Mouse (Mus musculus) heart, postnatal 36 days (tissue): ENCODE measurements around the gene Sgcd. TPM values are rescaled to one million over a fixed set of nuclear protein-coding genes. Genes with fewer than 3 reads are reported as not detected.
"Not testable (repeated sequence)": the region's sequence is repeated elsewhere in the genome, so short reads cannot be mapped to it uniquely, and the experiment has no call there.

Experiments used
- DNase-seq, 2 experiments: peaks; one replicate each; pipeline ENCODE4 v3.0.0; 2021 to 2022
- intact Hi-C: fragments of 180-260 bp; cut with DNase I; formaldehyde crosslinking; loops from one replicate; pipeline ENCODE4 v1.15.1; 2025
- total RNA-seq, 2 experiments: library from RNA; stranded (reverse); gene quantifications; 2 replicates each; pipeline ENCODE4 v1.2.3; 2021

Sgcd gene
- total RNA-seq, 2 experiments from 2014 or later, result 72.3 to 77.2 TPM

- DNase-seq, result no peak
- intact Hi-C loops, result no loop called here
These were observed 210.9 kb downstream of the Sgcd start for GRCm38 (mm10) chr11:47777916-47778226.

GRCm38 (mm10) chr11:47777226-47777915, 211.4 kb downstream of the Sgcd start:
- DNase-seq, result no peak
- intact Hi-C loops, result no loop called here

DNA sequence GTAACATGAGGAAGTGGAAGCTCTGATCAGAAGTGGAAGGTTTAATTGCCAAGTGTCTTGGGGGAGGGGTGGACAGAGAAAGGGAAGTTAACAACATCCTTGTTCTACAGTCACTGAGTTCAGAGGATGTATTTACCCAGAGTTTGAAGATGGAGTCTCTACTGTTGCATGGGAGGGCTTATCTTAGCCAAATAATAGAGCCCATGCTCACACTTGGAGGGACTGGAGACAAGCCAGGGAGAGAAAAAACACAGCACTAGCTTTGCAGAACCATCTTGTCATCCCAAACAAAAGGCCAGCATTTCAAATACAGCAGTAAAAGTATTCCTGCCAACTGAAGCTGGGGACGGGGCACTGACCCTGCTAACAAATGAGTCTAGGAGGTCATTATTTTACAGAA, 212.8 kb downstream of the Sgcd start:
- no peak for DNase-seq
- intact Hi-C loops, result no loop called here

DNA sequence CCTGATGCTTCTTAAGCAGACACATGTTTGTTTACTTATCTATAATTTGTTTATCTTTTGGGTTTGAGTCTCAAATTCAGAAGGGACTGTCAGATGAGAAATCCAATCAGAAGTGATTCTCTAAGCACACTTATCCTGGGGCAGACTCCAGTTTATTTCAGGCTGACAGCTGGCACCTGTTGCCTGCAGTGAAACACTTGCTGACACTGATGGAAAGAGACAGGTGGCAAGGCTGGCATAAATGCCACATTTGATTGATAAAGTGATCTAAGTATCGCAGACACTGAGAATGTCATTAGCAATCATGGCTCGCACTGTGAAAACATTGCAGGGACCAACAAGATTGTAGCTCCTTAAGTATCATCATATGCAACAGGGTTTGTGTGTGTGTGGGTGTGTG, 222.9 kb downstream of the Sgcd start:
- intact Hi-C loops, result no loop called here
- DNase-seq, result no peak

- DNase-seq, intact Hi-C loops: not testable (repeated sequence)
These were observed 225.2 kb downstream of the Sgcd start for GRCm38 (mm10) chr11:47763569-47763968.

DNA sequence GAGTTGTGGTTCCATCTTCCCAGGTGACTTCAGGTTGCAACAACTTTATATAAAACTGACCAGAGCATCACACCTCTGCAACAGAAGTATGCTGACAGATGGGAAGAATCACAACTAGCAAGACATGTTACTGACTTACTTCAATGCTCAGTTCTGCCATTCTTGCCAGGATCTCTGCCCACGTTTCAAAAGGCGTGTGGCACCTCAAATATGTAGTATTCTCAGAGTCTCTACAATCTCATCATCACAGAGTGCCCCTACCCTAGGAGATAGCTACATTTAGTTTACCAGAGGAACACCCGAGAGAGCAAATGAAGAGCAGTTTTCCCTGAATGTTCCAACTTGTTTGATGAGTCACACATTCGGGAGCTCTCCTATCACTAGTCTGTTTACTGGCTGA, 229.8 kb downstream of the Sgcd start:
- no peak for DNase-seq
- intact Hi-C loops, result no loop called here

- intact Hi-C loops, result no loop called here
- DNase-seq, result no peak
These were observed 246.0 kb downstream of the Sgcd start for GRCm38 (mm10) chr11:47742806-47743205.

DNA sequence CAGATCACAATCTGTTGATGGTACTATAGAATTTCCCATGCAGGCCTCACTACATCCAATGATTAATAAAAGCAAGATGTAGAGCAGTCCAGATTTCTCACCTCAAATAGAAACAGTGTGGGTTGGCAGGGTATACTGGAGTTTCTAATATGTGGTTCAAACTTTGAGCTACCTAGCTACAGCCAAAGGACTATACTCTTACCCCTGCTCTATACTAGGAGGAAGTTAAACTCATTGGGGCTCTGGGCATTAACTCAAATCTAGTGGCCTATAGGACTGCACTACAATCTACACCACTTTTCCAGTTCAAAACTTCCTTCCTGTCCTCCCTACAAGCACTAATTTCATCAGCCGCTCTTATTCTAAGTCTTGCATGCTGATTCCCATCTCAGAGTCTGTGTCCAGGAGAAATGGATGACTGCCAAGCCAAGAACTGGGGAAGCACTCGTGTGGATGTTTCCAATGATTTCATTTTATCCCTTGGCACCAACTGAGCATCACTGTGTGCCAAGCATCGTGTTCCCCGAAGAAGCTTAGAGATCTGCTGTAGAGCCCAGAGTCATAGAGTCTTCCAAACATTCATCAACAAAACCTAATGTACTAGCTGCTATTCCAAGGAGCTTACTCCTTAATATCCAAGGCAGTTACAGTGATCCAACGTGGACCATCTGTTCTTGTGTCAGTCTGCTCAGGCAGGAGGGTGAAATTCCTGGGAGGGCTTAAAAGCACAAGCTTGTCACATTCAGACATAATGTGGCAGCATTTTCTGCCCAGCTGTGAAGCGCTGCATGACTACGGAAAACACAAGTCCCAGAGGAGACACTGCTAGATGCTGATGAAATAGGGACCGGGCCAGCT, 283.6 kb downstream of the Sgcd start:
- intact Hi-C loops, result no loop called here
- peak; percentile 16 to 31 for DNase-seq

DNA sequence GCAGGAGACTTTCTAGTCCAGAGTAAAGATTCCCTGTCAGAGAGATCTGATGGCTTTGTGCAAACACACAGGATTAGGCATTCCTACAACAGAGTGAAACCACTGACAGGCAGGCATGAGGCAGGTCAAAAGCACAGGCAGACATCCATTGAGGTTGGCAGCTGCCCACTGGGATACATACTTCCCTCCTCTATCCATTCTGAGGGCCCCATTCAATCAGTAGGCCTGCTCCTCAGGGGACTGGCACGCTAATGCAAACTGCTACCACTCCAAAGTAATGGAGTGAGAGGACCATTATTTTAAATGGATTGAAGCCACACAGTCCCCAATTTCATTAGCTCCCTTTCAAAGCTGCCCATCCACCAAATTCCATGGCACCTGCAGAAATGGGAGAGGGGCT, 293.2 kb downstream of the Sgcd start:
- DNase-seq, result no peak
- intact Hi-C loops, result no loop called here

DNA sequence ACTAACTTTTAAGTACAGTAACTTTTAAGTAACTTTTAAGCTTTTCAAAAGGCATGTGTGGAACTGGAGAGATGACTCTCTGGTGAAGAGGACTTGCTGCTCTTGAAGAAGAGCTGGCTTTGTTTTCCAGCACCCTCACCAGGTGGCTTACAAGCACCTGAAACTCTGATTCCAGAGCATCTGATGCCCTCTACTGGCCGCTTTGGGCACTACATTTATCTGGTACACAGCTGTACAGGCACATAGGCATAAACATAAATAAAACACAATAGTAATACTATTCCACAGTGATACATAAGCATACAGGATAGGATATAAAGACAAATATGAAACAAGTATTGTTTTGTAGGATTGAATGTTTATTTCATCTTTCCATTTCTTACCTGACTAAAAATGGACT, 330.6 kb downstream of the Sgcd start:
- peak; percentile 22 to 49 for DNase-seq
- intact Hi-C loops, result loop anchor here (10.0 kb wide), 1 partner anchor 237 kb away; no protein-coding TSS in a partner anchor

DNA sequence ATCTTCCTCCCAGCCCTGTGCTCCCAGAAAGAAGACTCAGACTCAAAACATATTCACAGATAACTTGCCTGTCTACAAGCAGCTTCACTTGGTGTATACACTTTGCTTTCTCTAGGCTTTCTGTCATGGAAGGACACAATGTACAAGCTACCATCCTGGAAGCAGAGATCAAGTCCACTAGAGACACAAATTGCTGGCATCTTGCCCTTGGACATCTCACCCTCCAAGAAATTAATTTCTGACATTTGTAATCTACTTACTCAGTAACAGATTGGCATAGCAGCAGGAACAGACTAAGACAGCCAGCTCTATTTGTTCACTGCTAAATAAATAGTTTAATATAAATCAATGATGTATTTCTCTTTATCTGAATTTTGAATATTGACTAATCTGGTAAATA, 342.9 kb downstream of the Sgcd start:
- DNase-seq, result no peak
- intact Hi-C loops, result no loop called here

DNA sequence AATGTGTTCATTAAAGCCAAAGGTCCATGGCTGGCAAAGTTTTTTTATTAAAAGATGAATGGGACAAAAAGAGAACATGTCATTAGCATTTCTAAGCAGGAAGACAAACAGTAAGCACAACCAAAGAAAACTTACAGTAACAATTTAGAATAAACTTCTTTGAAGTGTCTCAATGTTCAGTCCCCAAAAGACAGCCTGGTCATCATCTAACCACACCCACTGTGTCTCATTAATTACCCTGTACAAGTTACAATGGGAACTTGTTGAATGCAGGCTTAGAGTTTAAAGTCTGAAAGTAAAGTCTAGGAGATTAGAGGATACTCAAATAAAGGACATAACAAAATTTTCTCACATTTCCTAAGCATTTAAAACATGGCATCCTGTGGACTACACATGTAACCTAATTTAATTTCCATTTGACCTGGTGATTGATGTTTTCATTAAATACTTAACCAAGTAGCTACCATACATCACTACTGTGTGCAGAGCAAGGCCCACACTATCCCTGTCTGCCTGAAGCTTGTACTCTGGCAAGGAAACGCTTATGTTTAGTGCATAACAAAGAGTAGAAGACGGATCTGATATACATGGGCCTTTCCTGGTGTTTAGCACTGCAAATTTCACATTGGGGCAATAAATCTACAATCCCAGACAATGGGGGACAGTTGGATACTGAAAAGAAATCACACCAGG, 347.1 kb downstream of the Sgcd start:
- DNase-seq, result no peak
- intact Hi-C loops, result no loop called here

DNA sequence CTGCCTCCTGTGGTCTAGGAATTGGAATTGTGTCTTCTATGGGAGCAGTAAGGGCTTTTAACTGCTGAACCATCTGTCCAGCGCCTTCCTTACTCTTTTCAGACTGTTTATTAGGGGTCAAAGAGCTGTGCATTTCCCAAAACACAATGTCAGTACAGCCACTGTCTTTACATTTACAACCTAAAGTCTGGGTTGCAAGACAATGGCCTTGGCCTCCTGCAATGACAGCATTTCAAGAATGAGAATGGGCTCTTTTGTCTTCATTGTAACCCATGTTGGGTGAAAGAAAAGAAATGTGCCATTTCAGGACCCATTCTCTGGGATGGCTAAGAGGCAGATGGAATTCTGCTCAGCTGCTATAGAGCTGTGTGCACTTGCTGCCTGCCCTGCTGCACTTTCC, 348.2 kb downstream of the Sgcd start:
- intact Hi-C loops, result no loop called here
- DNase-seq, result no peak

GRCm38 (mm10) chr11:47630186-47630585, 358.6 kb downstream of the Sgcd start:
- no peak for DNase-seq
- intact Hi-C loops, result no loop called here

DNA sequence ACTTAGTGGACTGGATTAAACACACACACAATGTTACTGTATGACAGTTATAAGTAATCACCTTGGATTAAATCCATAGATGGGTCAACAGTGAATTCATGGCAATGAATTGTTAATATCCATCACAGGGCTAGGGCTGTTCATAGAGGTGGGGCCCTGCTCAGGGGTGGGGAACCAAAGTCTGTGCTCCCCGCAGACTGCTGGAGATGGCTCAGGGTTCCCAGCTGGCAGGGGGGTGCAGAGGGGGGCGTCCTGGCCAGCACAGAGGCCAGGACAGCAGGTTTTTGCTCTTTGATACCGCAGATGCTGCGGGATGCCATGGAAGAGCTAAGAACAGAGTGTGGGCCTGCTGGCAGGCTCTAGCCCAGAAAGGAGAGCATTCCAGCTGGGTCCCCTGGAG, 378.9 kb downstream of the Sgcd start:
- intact Hi-C loops, result no loop called here
- no peak for DNase-seq

DNA sequence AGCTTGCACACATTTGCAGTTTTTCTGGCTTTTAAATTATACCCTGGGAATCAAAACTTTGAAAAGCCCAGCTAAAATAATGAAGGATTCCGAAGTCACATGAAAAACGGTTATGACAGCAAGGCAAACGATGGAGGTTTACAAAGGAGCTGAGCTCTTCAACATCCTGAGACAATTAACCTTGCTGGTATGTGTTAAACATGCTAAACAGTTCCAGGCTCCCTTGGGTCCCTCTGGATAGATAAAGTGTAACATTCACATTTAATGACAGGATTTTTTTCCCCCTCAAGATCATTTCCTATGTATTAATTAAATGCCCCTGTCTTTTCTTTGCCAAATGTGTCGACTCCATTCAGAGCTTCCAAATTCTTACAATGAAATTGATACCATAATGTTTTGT, 414.1 kb downstream of the Sgcd start:
- intact Hi-C loops, result no loop called here
- DNase-seq, result no peak

- DNase-seq, result no peak
- intact Hi-C loops, result no loop called here
These were observed 420.3 kb downstream of the Sgcd start for GRCm38 (mm10) chr11:47568488-47568887.

- intact Hi-C loops, result no loop called here
- DNase-seq, result no peak
These were observed 422.6 kb downstream of the Sgcd start for GRCm38 (mm10) chr11:47566156-47566555.

- DNase-seq, result no peak
- intact Hi-C loops, result no loop called here
These were observed 463.9 kb downstream of the Sgcd start for GRCm38 (mm10) chr11:47524845-47525244.

- intact Hi-C loops, result no loop called here
- DNase-seq, result no peak
These were observed 480.7 kb downstream of the Sgcd start for GRCm38 (mm10) chr11:47508047-47508446.

DNA sequence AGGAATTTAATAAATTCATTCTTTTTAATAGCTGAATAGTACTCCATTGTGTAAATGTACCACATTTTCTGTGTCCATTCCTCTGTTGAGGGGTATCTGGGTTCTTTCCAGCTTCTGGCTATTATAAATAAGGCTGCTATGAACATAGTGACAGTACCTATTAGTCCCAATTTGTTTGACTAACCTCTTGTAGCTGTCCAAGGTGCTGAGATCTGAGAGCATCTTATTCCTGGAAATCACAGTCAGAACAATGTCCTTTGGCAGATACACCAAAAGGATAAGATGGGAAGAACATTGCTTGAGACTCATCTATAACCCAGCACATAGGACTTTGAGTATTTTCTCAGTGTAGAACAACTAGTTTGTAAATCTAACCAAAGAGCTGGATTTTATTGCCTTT, 485.5 kb downstream of the Sgcd start:
- DNase-seq, intact Hi-C loops: not testable (repeated sequence)
